Mouse (Mus musculus) limb, embryonic 14.5 days (tissue): ENCODE measurements around the gene Ybx2. TPM values are rescaled to one million over a fixed set of nuclear protein-coding genes. Genes with fewer than 3 reads are reported as not detected.

Experiments
- ATAC-seq: fragments of 200-750 bp; cut with Nextera tagmentation; 2 replicates; pipeline ENCODE4 v1.8.0; 2017; ENCODE audit warnings: low read depth, moderate number of reproducible peaks, moderate TSS enrichment; ENCODE audit not compliant: low FRiP score
- DNase-seq: peaks from one replicate; pipeline ENCODE4 v3.0.0-alpha.2; 2015; ENCODE audit warnings: low spot score
- H3K27ac ChIP-seq: fragments of 300-500 bp; sonication (generic); replicated peaks from 2 replicates; pipeline ENCODE4 v1.5.1; 2014; ENCODE audit warnings: low read depth, mild to moderate bottlenecking, low read length, moderate library complexity, mixed read lengths
- H3K27me3 ChIP-seq: fragments of 300-500 bp; sonication (generic); 2 replicates; pipeline ENCODE4 v1.6.1; 2014; ENCODE audit warnings: low read length, mixed read lengths; ENCODE audit not compliant: control insufficient read depth, insufficient read depth
- H3K36me3 ChIP-seq: fragments of 300-500 bp; sonication (generic); 2 replicates; pipeline ENCODE4 v1.6.1; 2014; ENCODE audit warnings: mild to moderate bottlenecking, low read length, moderate library complexity, mixed read lengths; ENCODE audit not compliant: control insufficient read depth, insufficient read depth
- H3K4me1 ChIP-seq: fragments of 300-500 bp; sonication (generic); 2 replicates; pipeline ENCODE4 v1.6.1; 2014; ENCODE audit warnings: antibody characterized with exemption, low read length, mixed read lengths; ENCODE audit not compliant: control insufficient read depth, insufficient read depth
- H3K4me2 ChIP-seq: fragments of 300-500 bp; sonication (generic); replicated peaks from 2 replicates; pipeline ENCODE4 v1.6.1; 2014; ENCODE audit warnings: low read depth, mild to moderate bottlenecking, low read length, moderate library complexity; ENCODE audit not compliant: severe bottlenecking
- H3K4me3 ChIP-seq: fragments of 300-500 bp; sonication (generic); replicated peaks from 2 replicates; pipeline ENCODE4 v1.5.1; 2014; ENCODE audit warnings: low read length
- H3K9ac ChIP-seq: fragments of 300-500 bp; sonication (generic); 2 replicates; pipeline ENCODE4 v1.6.1; 2014; ENCODE audit warnings: mild to moderate bottlenecking, low read depth, low read length, moderate library complexity; ENCODE audit not compliant: severe bottlenecking
- H3K9me3 ChIP-seq: fragments of 300-500 bp; sonication (generic); 2 replicates; pipeline ENCODE4 v1.6.1; 2016; ENCODE audit warnings: low read length; ENCODE audit not compliant: control insufficient read depth
- POLR2A ChIP-seq: fragments of 200-500 bp; IDR thresholded peaks from 2 replicates; pipeline ENCODE4 v1.8.0; 2012; ENCODE audit warnings: inconsistent platforms, mild to moderate bottlenecking, moderate library complexity, borderline replicate concordance; ENCODE audit not compliant: insufficient read depth, insufficient read length; ENCODE audit errors: extremely low read depth
- WGBS: fragments of 180-500 bp; shearing (Covaris S2); extraction: QIAGEN DNeasy Blood & Tissue Kit; methylation state at CpG from one replicate; pipeline ENCODE4 v1.1.7; 2014; 5-methylcytosine and 5-hydroxymethylcytosine counted together
- polyA plus RNA-seq, 2 experiments: library from polyadenylated mRNA; depleted of rRNA in 1 of 2; stranded (reverse) in 1 of 2; unstranded in 1 of 2; fragments of >200 nt; fragmentation: Nextera tagmentation in 1 of 2; extraction: Ambion mirVana in 1 of 2; gene quantifications; 2 replicates each; pipeline versions ENCODE4 v1.2.1 to v1.2.3; 2012 to 2014

The Ybx2 gene
- polyA plus RNA-seq, 2 experiments: 7.2 to 70.1 TPM

- Histone ChIP-seq H3K27ac (peak overlapping the region; percentile 88), H3K9ac (peak overlapping the region; percentile 93), H3K4me1 (peaks cover 21% of the 10 kb centered on the region), H3K4me2 (peak overlapping the region; percentile 88), H3K36me3 (peaks cover 43% of the 10 kb centered on the region), H3K27me3 (no peaks in the 10 kb centered on the region), H3K4me3 (peak overlapping the region; percentile 97), H3K9me3 (no peaks in the 10 kb centered on the region)
- under 1% methylated on average over 17 of the region's 17 CpGs for WGBS
- TF ChIP-seq POLR2A: no peak
- DNase-seq (peak; percentile 78), ATAC-seq (no peak)
Observed at GRCm38 (mm10) chr11:69919661-69920265, 15.8 kb upstream of the Ybx2 start.

DNA sequence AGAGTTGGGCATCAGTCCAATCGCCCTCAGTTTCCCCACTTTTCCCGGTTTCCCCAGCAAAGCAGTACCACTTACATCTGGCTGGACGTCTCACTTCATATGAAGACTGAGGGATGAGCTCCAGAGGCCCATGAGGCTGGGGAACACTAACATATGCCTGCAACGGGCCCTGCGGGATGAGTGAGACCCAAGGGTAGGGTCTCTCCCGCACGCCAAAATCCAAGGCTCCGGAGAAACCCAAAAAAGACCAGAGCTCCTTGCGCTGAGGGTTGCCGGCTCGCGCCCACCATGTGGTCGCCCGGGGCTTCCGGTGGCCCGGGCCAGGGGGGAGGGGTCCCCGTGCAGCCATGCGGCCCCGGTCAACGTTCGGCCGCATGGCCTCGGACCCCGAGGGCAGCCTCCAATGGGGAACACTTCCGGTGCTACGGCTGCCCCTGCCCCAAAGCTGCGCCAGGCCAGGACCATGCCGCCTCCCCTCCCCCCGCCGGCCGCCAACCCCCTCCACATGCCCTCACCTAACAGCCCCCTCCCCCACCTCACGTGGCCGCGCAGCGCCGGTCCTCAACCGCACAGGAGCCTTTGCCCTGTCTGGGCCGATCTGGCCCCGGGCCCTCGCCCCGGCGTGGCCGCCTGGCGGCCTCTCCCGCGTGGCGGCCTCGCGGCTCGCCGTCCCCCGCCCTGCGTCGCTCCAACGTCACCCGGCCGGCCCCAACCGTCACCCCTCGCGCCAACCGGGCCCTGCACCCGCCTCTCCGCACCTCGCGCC is 15.1 kb upstream of the Ybx2 start:
- peaks cover 14% of the 10 kb centered on the region for H3K4me1 ChIP-seq
- H3K27ac ChIP-seq: peak overlapping the region; percentile 88
- peak overlapping the region; percentile 93 for H3K9ac ChIP-seq
- no peaks in the 10 kb centered on the region for H3K9me3 ChIP-seq
- no peaks in the 10 kb centered on the region for H3K27me3 ChIP-seq
- ATAC-seq: no peak
- H3K4me3 ChIP-seq: peak overlapping the region; percentile 97
- H3K36me3 ChIP-seq: peaks cover 36% of the 10 kb centered on the region
- H3K4me2 ChIP-seq: peak overlapping the region; percentile 88
- under 1% methylated on average over 30 of the region's 65 CpGs for WGBS
- TF ChIP-seq POLR2A: no peak
- peak; percentile 22 for DNase-seq

GRCm38 (mm10) chr11:69921114-69922011 is 14.2 kb upstream of the Ybx2 start, which contains the start of gene Eif5a:
Eif5a (minus strand) TSS chr11:69921958.
- peaks cover 12% of the 10 kb centered on the region for H3K4me1 ChIP-seq
- peak within 1 kb of the TSS; percentile 97 for H3K4me3 ChIP-seq
- under 1% methylated on average over 68 of the region's 78 CpGs for WGBS
- ATAC-seq (peak; percentile 95), DNase-seq (peak; percentile 100)
- no peaks in the 10 kb centered on the region for H3K9me3 ChIP-seq
- peak within 1 kb of the TSS; percentile 97 for H3K27ac ChIP-seq
- H3K4me2 ChIP-seq: peak within 1 kb of the TSS; percentile 88
- peaks cover 27% of the 10 kb centered on the region for H3K36me3 ChIP-seq
- H3K9ac ChIP-seq: peak within 1 kb of the TSS; percentile 93
- H3K27me3 ChIP-seq: no peaks in the 10 kb centered on the region
- peak; percentile 90; the same call in 1 of the 2 replicates for TF ChIP-seq POLR2A

DNA sequence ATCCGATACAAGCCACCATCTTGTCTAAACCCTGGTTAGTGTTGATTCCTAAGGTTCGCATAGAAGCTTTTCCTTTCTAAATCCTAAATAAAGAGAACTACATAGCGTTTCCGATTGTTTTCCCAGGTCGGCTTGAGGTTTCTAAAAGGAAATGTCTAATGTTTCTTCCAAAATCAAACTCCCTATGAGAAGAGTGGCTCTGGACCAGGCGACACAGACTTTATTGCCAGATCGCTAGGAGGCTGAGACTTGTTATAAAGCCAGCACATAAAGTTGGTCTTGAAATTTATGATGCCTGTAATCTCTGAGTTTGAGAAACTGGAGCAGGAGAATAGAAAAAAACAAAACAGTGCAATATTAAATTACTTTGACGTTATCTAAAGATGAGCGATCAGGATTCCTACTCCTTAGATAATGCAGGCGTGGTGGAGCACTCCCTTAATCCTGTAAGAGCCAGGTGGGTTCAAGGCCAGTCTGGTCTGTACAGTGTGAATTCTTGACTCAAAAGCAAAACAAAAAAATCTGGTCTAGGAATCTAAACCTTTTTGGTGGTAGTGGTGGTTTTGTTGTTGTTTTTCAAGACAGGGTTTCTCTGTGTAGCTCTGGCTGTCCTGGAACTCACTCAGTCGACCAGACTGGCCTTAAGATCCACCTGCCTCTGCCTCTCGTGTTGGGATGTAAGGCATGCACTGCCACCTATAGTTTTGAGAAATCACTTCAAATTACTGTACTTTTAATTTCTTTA is 13.4 kb upstream of the Ybx2 start:
- H3K36me3 ChIP-seq: peaks cover 19% of the 10 kb centered on the region
- peak overlapping the region; percentile 44 for H3K9ac ChIP-seq
- H3K27me3 ChIP-seq: no peaks in the 10 kb centered on the region
- peak overlapping the region; percentile 97 for H3K4me3 ChIP-seq
- no peaks in the 10 kb centered on the region for H3K9me3 ChIP-seq
- DNase-seq (peak; percentile 34), ATAC-seq (no peak)
- peaks cover 12% of the 10 kb centered on the region for H3K4me1 ChIP-seq
- H3K27ac ChIP-seq: peak overlapping the region; percentile 97
- WGBS: 1% methylated on average over 12 of the region's 12 CpGs
- TF ChIP-seq POLR2A: no peak
- H3K4me2 ChIP-seq: peak overlapping the region; percentile 72
